Mouse (Mus musculus) liver, postnatal 0 days (tissue): ENCODE data around the gene Ang6.

ENCODE experiments used
- CTCF ChIP-seq: sonication (generic); IDR thresholded peaks from 2 replicates; pipeline ENCODE4 v1.5.1; 2016; ENCODE audit warnings: antibody characterized with exemption, low read depth
- EP300 ChIP-seq: IDR thresholded peaks from 2 replicates; pipeline ENCODE4 v1.6.1; 2016; ENCODE audit warnings: antibody characterized with exemption, low read depth, mild to moderate bottlenecking

- TF ChIP-seq CTCF (no peak), EP300 (no peak)
Measured at GRCm38 (mm10) chr14:44002169-44002568, at the start of gene Ang6.
